Mouse (Mus musculus) stomach, embryonic 16.5 days (tissue): ENCODE measurements around the gene Sys1. TPM values are rescaled to one million over a fixed set of nuclear protein-coding genes. Genes with fewer than 3 reads are reported as not detected.
A peak's percentile ranks its signal among the peaks of the same experiment; 100 is the strongest.

ENCODE experiments used
- ATAC-seq: fragments of 200-750 bp; cut with Nextera tagmentation; 2 replicates; pipeline ENCODE4 v1.8.0; 2017; ENCODE audit warnings: moderate number of reproducible peaks, moderate TSS enrichment; ENCODE audit not compliant: insufficient read depth, low FRiP score
- H3K27ac ChIP-seq: fragments of 300-500 bp; sonication (generic); 2 replicates; pipeline ENCODE4 v1.5.1; 2014; ENCODE audit warnings: low read length
- H3K27me3 ChIP-seq: fragments of 300-500 bp; sonication (generic); 2 replicates; pipeline ENCODE4 v1.6.1; 2014; ENCODE audit warnings: low read length, control low read depth, mixed read lengths; ENCODE audit not compliant: control insufficient read depth, insufficient read depth
- H3K36me3 ChIP-seq: fragments of 300-500 bp; sonication (generic); 2 replicates; pipeline ENCODE4 v1.6.1; 2014; ENCODE audit warnings: low read length; ENCODE audit not compliant: control insufficient read depth, insufficient read depth
- H3K4me1 ChIP-seq: fragments of 300-500 bp; sonication (generic); 2 replicates; pipeline ENCODE4 v1.6.1; 2014; ENCODE audit warnings: low read length, control low read depth, mixed read lengths; ENCODE audit not compliant: control insufficient read depth, insufficient read depth
- H3K4me2 ChIP-seq: fragments of 300-500 bp; sonication (generic); 2 replicates; pipeline ENCODE4 v1.6.1; 2014; ENCODE audit warnings: low read depth, low read length, mixed read lengths
- H3K4me3 ChIP-seq: fragments of 300-500 bp; sonication (generic); replicated peaks from 2 replicates; pipeline ENCODE4 v1.5.1; 2014; ENCODE audit warnings: mild to moderate bottlenecking, low read length
- H3K9ac ChIP-seq: fragments of 300-500 bp; sonication (generic); 2 replicates; pipeline ENCODE4 v1.6.1; 2014; ENCODE audit warnings: low read length
- H3K9me3 ChIP-seq: fragments of 300-500 bp; sonication (generic); replicated peaks from 2 replicates; pipeline ENCODE4 v1.6.1; 2016; ENCODE audit warnings: low read length, control low read depth; ENCODE audit not compliant: control insufficient read depth
- WGBS: fragments of 180-500 bp; shearing (Covaris S2); extraction: QIAGEN DNeasy Blood & Tissue Kit; methylation state at CpG from one replicate; pipeline ENCODE4 v1.1.7; 2014; 5-methylcytosine and 5-hydroxymethylcytosine counted together
- polyA plus RNA-seq: library from polyadenylated mRNA; unstranded; fragments of >200 nt; fragmentation: Nextera tagmentation; extraction: Ambion mirVana; gene quantifications from 2 replicates; pipeline ENCODE4 v1.2.1, GENCODE M21; 2015

The Sys1 gene
- 48.1 and 49.4 TPM in 2 replicates for polyA plus RNA-seq

- Histone ChIP-seq H3K9me3 (no peaks in the 10 kb centered on the region), H3K9ac (peak within 1 kb of the TSS; percentile 63), H3K4me1 (peaks cover 28% of the 10 kb centered on the region), H3K36me3 (no peaks in the 10 kb centered on the region), H3K4me3 (peak within 1 kb of the TSS; percentile 25), H3K27me3 (no peaks in the 10 kb centered on the region), H3K4me2 (peak within 1 kb of the TSS; percentile 43), H3K27ac (peak within 1 kb of the TSS; percentile 92)
- WGBS, result under 1% methylated on average over 7 of the region's 7 CpGs
- ATAC-seq, result no peak
Observed at GRCm38 (mm10) chr2:164456864-164457300, at the start of gene Sys1. TSS of gene Sys1 (plus strand) at chr2:164456964.

GRCm38 (mm10) chr2:164407708-164408107 lies 49.1 kb upstream of the Sys1 start:
- Histone ChIP-seq H3K27ac (no peak overlapping the region), H3K4me1 (peaks cover 9% of the 10 kb centered on the region; the same call in 1 of the 2 replicates), H3K9ac (no peak overlapping the region; the same call in 1 of the 2 replicates), H3K27me3 (peaks cover 45% of the 10 kb centered on the region), H3K4me2 (0 out of 2 replicates have a peak overlapping the region, but pooled peaks have one; percentile 13), H3K4me3 (no peak overlapping the region; the same call in 1 of the 2 replicates), H3K9me3 (no peaks in the 10 kb centered on the region), H3K36me3 (no peaks in the 10 kb centered on the region)
- peak; percentile 41; the same call in 1 of the 2 replicates for ATAC-seq
- WGBS, result under 1% methylated on average over 22 of the region's 22 CpGs

GRCm38 (mm10) chr2:164414167-164414566 lies 42.6 kb upstream of the Sys1 start:
- Histone ChIP-seq H3K4me2 (peak overlapping the region; percentile 39), H3K9ac (0 out of 2 replicates have a peak overlapping the region, but pooled peaks have one; percentile 49), H3K27me3 (peaks cover 3% of the 10 kb centered on the region; the same call in 1 of the 2 replicates), H3K27ac (no peak overlapping the region), H3K9me3 (no peaks in the 10 kb centered on the region), H3K4me1 (peaks cover 3% of the 10 kb centered on the region; the same call in 1 of the 2 replicates), H3K4me3 (no peak overlapping the region), H3K36me3 (no peaks in the 10 kb centered on the region)
- ATAC-seq, result no peak
- 25% methylated on average over 28 of the region's 28 CpGs for WGBS

- Histone ChIP-seq H3K27ac (no peak overlapping the region), H3K9me3 (no peaks in the 10 kb centered on the region), H3K36me3 (no peaks in the 10 kb centered on the region), H3K9ac (0 out of 2 replicates have a peak overlapping the region, but pooled peaks have one; percentile 49), H3K4me2 (peak overlapping the region; percentile 39), H3K27me3 (no peaks in the 10 kb centered on the region), H3K4me3 (no peak overlapping the region), H3K4me1 (peaks cover 3% of the 10 kb centered on the region; the same call in 1 of the 2 replicates)
- ATAC-seq, result no peak
- WGBS, result 62% methylated on average over 10 of the region's 10 CpGs
Observed at GRCm38 (mm10) chr2:164414581-164414980, 42.2 kb upstream of the Sys1 start.

GRCm38 (mm10) chr2:164417198-164417597 lies 39.6 kb upstream of the Sys1 start:
- Histone ChIP-seq H3K4me3 (no peak overlapping the region), H3K27me3 (no peaks in the 10 kb centered on the region), H3K27ac (no peak overlapping the region), H3K36me3 (no peaks in the 10 kb centered on the region), H3K9me3 (no peaks in the 10 kb centered on the region), H3K9ac (no peak overlapping the region), H3K4me1 (peaks cover 3% of the 10 kb centered on the region; the same call in 1 of the 2 replicates), H3K4me2 (no peak overlapping the region)
- 0% methylated on average over 2 of the region's 2 CpGs for WGBS
- no peak for ATAC-seq

GRCm38 (mm10) chr2:164418308-164418875 lies 38.4 kb upstream of the Sys1 start:
- ATAC-seq, result no peak
- Histone ChIP-seq H3K9ac (no peak overlapping the region), H3K36me3 (no peaks in the 10 kb centered on the region), H3K27ac (no peak overlapping the region), H3K27me3 (no peaks in the 10 kb centered on the region), H3K4me3 (no peak overlapping the region), H3K9me3 (no peaks in the 10 kb centered on the region), H3K4me1 (peaks cover 3% of the 10 kb centered on the region; the same call in 1 of the 2 replicates), H3K4me2 (no peak overlapping the region)
- 33% methylated on average over 3 of the region's 3 CpGs for WGBS

- Histone ChIP-seq H3K27me3 (no peaks in the 10 kb centered on the region), H3K4me2 (no peak overlapping the region), H3K4me3 (no peak overlapping the region), H3K4me1 (peaks cover 3% of the 10 kb centered on the region; the same call in 1 of the 2 replicates), H3K9me3 (no peaks in the 10 kb centered on the region), H3K27ac (no peak overlapping the region), H3K9ac (no peak overlapping the region), H3K36me3 (peaks cover 7% of the 10 kb centered on the region; the same call in 1 of the 2 replicates)
- 4% methylated on average over 3 of the region's 3 CpGs for WGBS
- ATAC-seq, result no peak
Observed at GRCm38 (mm10) chr2:164419489-164419888, 37.3 kb upstream of the Sys1 start.

GRCm38 (mm10) chr2:164421306-164421705 lies 35.5 kb upstream of the Sys1 start:
- no peak for ATAC-seq
- WGBS, result 72% methylated on average over 7 of the region's 7 CpGs
- H3K4me1 ChIP-seq, result peaks cover 3% of the 10 kb centered on the region; the same call in 1 of the 2 replicates
- H3K27me3 ChIP-seq, result no peaks in the 10 kb centered on the region
- no peaks in the 10 kb centered on the region for H3K9me3 ChIP-seq
- no peak overlapping the region for H3K9ac ChIP-seq
- H3K27ac ChIP-seq, result peak overlapping the region; percentile 75; the same call in 1 of the 2 replicates
- H3K4me2 ChIP-seq, result no peak overlapping the region
- H3K36me3 ChIP-seq, result peaks cover 16% of the 10 kb centered on the region
- H3K4me3 ChIP-seq, result no peak overlapping the region

- H3K27ac ChIP-seq, result peak overlapping the region; percentile 75
Observed at GRCm38 (mm10) chr2:164421979-164422378, 34.8 kb upstream of the Sys1 start.

More at GRCm38 (mm10) chr2:164421979-164422378, 34.8 kb upstream of the Sys1 start:
- Histone ChIP-seq H3K4me1 (peaks cover 3% of the 10 kb centered on the region; the same call in 1 of the 2 replicates), H3K36me3 (peaks cover 16% of the 10 kb centered on the region), H3K4me2 (no peak overlapping the region), H3K4me3 (no peak overlapping the region), H3K27me3 (no peaks in the 10 kb centered on the region), H3K9me3 (no peaks in the 10 kb centered on the region), H3K9ac (no peak overlapping the region)
- 68% methylated on average over 8 of the region's 8 CpGs for WGBS
- no peak for ATAC-seq
